Mouse (Mus musculus) layer of hippocampus, adult 9-10 months (tissue): ENCODE results near the gene Arhgef11.
"Not testable (repeated sequence)": the region's sequence is repeated elsewhere in the genome, so short reads cannot be mapped to it uniquely, and the experiment has no call there.

Experiments
- DNase-seq: peaks from one replicate; pipeline ENCODE4 v3.0.0; 2022; ENCODE audit warnings: low spot score

Gene Arhgef11

DNA sequence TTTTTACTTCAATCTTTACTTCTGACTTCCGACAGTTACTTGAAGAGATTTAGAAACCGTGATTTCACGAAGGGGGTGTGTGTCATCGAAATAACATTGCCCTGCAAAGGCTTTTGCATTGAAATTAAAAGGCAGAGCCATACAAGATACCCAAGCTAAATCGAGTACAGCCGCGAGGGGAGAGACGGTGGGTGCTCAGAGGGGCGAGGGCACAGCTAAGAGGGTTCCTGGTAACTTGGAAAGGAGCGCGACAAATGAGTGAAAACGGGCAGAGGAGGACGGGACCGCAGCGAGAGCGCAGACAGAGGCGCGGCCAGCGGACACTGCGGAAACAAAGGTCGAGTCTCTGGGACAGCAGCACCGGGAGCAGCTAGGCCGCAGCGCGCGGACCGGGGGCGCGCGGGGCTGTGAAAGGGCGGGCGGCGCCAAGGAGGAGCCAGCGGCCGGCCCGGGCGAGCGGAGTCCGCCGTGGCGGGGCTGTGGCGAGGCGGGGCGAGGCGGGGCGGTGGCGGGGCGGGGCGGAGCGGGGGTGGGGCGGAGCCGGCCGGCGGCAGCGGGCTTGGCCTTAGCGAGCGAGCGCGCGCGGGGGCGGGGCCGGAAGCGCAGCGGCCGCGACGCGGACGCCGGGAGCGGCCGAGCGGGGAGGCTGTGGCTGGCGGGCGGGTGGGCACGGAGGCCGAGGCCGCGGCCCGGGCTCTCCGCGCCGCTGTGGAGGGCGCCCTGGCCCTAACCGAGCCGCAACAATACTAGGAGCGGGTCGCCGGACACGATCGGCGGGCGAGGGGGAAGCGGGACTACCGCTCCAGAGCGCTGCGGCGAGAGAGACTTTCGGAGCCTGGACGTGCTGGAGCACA, at the start of gene Arhgef11:
TSS of gene Arhgef11 (plus strand) at position 603 of the 854 bp plus-strand sequence.
- no peak for DNase-seq

GRCm38 (mm10) chr3:87568681-87569080, 48.7 kb upstream of the Arhgef11 start:
- no peak for DNase-seq

DNA sequence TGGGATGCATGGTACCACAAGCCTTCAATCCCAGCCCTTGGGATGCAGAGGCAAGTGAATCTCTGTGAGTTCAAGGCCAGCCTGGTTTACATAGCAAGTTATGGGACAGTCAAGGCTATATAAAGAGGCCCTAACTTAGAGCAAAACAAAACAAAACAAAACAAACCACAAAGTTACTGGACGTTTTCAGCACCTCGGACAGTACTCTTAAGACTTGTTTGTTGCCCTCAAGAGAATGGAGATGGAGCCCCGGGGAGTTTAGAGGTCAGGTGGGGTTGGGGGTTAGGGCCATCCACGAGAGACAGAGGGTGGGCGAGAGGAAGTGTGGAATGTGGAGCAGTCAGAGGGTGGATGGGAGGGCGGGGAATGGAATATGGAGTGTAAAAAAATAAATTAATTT, 41.6 kb upstream of the Arhgef11 start:
- no peak for DNase-seq

- no peak for DNase-seq
Observed at GRCm38 (mm10) chr3:87582259-87582658, 35.1 kb upstream of the Arhgef11 start.

DNA sequence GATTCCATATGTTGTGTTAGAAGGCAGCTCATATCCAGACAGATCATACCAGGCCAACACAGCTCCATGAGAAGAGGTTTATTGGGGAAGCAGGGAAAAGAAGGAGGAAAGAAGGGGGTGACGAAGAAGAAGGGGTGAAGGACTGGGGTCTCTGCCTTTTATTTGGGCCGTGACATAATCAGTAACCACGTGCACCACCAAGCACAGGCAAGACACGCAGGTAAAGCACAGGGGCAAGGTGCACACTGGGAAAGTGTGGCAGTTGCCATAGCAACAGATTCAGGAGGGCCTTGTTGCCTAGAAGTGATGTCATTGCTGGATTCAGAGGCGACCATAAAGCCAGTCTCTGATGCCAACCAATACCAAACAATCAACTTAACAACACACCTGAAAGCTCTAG, 23.6 kb upstream of the Arhgef11 start:
- DNase-seq: no peak

DNA sequence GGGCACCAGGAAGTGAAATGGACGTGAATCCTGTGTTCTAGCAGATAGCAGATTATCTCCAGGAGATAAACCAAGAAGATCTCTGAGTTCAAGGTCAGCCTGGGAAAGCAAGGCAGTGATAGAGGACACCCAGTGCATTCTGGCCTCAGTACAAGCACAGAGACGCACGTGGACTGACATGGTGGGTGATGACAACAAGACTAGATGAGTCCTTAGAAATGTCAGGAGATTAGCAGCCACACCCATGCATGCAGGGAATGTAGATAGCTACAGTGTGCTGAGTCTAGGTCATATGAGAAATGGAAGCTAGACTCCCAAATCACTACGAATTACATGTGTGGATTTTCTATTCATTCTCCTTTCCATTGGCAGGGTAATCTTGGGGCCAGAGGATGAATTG, 22.0 kb upstream of the Arhgef11 start:
- not testable (repeated sequence) for DNase-seq

DNA sequence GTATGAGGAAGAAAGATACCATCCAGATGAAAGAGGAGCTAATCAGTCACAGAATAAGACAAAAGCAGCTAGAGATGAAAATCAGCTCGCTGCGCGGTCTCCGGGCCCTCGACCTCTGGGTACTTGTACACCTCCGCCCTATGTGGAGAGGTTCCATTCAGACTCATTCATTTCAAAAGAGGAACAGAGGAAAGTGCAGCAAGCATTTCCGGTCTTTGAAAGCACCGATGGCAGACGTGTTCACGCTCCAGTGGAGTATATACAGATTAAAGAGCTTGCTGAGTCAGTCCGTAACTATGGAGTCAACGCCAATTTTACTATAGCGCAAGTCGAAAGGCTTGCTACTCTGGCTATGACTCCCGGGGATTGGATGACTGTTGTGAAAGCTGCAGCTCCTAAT, 16.3 kb upstream of the Arhgef11 start:
- DNase-seq: not testable (repeated sequence)

- no peak for DNase-seq
Observed at GRCm38 (mm10) chr3:87616354-87616753, 1.0 kb upstream of the Arhgef11 start.

GRCm38 (mm10) chr3:87617811-87618130, 412 bp downstream of the Arhgef11 start:
- DNase-seq: no peak

GRCm38 (mm10) chr3:87618240-87618639, 881 bp downstream of the Arhgef11 start:
- DNase-seq: no peak

GRCm38 (mm10) chr3:87618981-87619710, 1.8 kb downstream of the Arhgef11 start:
- no peak for DNase-seq

DNA sequence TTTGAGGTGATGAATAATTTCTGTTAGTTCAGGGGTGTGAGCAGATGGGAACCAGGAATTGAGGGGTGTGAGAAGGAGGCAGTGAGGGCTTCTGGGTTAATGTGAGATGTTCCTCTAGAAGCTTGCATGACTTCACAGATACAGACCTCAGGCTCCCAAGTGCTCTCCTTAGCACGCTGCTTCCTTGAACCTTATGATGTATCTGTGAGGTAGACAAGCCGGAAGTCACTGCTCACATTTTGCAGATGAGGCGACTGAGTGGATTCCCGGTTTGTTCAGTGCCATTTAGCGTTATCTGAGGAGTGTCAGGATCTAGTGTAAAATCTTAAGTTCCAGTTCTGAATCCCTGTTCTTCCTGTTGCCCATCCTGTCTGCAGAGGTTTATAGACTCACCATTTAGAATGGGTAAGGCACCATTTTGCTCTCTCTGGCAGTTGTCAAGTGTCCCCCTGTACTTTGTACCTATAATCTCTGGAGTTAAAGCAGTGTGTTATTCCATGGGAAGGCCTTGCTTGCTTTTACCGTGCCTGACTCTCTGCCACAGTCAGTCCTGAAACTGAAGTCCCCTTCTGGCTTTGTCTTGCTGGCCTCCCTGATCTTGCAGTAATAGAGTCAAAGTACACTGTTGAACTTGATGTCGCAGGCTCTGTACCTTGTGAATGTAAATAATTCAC, 3.0 kb downstream of the Arhgef11 start:
- DNase-seq: no peak

GRCm38 (mm10) chr3:87624899-87625298, 7.5 kb downstream of the Arhgef11 start:
- no peak for DNase-seq

DNA sequence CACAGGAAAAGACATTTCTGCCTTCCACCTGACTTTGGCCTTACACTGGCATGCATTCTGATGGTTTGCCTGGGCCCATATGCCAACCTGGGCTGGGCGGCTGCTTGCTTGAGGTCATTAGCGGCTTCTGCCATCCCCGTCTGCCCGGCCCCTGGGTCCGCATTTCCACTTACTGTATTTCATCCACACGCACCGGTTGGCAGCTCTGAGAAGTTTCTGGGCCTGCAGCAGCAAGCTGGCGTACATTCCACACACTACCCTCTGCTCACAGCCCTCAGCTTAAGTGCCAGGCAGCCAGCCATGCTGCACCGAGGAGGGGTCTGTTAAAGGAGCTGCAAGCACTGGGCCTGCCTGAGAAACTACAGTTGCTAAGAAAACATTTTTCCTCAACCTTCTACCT, 13.5 kb downstream of the Arhgef11 start:
- no peak for DNase-seq

- no peak for DNase-seq
Observed at GRCm38 (mm10) chr3:87631408-87631807, 14.0 kb downstream of the Arhgef11 start.

GRCm38 (mm10) chr3:87635514-87635913, 18.2 kb downstream of the Arhgef11 start:
- DNase-seq: no peak

GRCm38 (mm10) chr3:87643453-87643852, 26.1 kb downstream of the Arhgef11 start:
- DNase-seq: no peak

GRCm38 (mm10) chr3:87646174-87646573, 28.8 kb downstream of the Arhgef11 start:
- DNase-seq: no peak

GRCm38 (mm10) chr3:87649063-87649462, 31.7 kb downstream of the Arhgef11 start:
- no peak for DNase-seq

GRCm38 (mm10) chr3:87658348-87658747, 41.0 kb downstream of the Arhgef11 start:
- no peak for DNase-seq

GRCm38 (mm10) chr3:87659692-87660429, 42.5 kb downstream of the Arhgef11 start:
- no peak for DNase-seq

DNA sequence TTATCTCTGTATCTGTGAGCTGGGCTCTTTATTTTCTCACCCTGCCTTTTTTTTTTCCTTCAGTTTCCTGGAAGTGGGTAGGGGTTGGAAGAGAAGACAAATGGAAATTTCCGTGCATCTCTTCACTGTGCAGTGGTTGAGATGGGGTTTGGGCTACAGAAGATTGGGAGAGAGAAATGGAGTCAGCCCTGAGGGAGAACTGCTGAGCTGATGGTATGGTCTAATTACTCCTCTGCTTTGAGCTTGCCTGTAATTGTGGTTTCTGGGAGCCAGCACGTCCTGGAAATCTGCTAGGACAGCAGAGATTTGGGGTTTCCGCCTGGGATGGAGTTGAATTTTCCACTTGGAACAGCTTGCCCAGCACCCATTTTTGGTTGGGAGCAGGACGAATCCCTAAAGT, 43.1 kb downstream of the Arhgef11 start:
- DNase-seq: no peak
